Comparison of ENCODE assay signal across 8 mouse cellular contexts in genomic region chr5:90194831-90195230, GRCm38 (mm10). TPM values are rescaled to one million over a fixed set of nuclear protein-coding genes. Genes with fewer than 3 reads are reported as not detected.
DNase-seq lines count a peak whose midpoint lies in the region; ATAC-seq and TF ChIP-seq lines count a peak whose summit lies in the region.

No protein-coding gene starts in this region.

- H3K4me1 ChIP-seq in liver, embryonic 14.5 days (replicated peaks; ENCODE audit: control insufficient read depth in 2 of 2, insufficient read depth in 2 of 2, low read length in 1 of 2): no peaks in the 10 kb centered on the region

- H3K27me3 ChIP-seq in liver, embryonic 14.5 days (ENCODE audit: control insufficient read depth, insufficient read depth, low read length): no peaks in the 10 kb centered on the region

- H3K9me3 ChIP-seq in liver, embryonic 14.5 days (ENCODE audit: control insufficient read depth, low read length): no peaks in the 10 kb centered on the region

- H3K4me3 ChIP-seq in liver, embryonic 14.5 days (ENCODE audit: insufficient read depth in 1 of 2, low read depth in 2 of 2, low read length in 2 of 2): no peak overlapping the region

- H3K4me2 ChIP-seq in liver, embryonic 14.5 days (ENCODE audit: low read depth): no peak overlapping the region

- H3K27ac ChIP-seq in liver, embryonic 14.5 days: no peak overlapping the region

- H3K9ac ChIP-seq in liver, embryonic 14.5 days (replicated peaks): no peak overlapping the region

- no peaks in the 10 kb centered on the region for H3K36me3 ChIP-seq in liver, embryonic 14.5 days (replicated peaks; ENCODE audit: control insufficient read depth, insufficient read depth, low read depth)

- TF ChIP-seq EP300 in liver, embryonic 14.5 days (IDR thresholded peaks at IDR 0.05; ENCODE audit: low read depth): no peak

- WGBS in liver, embryonic 14.5 days (ENCODE audit: insufficient replicate concordance): 22% methylated on average over 6 of the region's 6 CpGs

- DNase-seq in urinary bladder, postnatal 14 days (ENCODE audit: low spot score): peak; percentile 72
- DNase-seq in urinary bladder, adult 2 months (ENCODE audit: low spot score): no peak
- peak; percentile 24 for DNase-seq in cerebellum, adult 8-10 months
- DNase-seq in frontal cortex, postnatal 25 days (ENCODE audit: low spot score in 2 of 2): peak; percentile 43 to 52
- DNase-seq in kidney, postnatal 10 days: peak; percentile 83
- DNase-seq in liver, embryonic 14.5 days (ENCODE audit: low read depth in 3 of 3, low spot score in 3 of 3): peak in 1 of 3 experiments; percentile 11
- DNase-seq in retina, adult 2 months (ENCODE audit: low read depth, low spot score): peak; percentile 41

- TF ChIP-seq CTCF in liver, embryonic 14.5 days (IDR thresholded peaks at IDR 0.05; ENCODE audit: low read depth): peak; percentile 56

- ATAC-seq in liver, embryonic 14.5 days (ENCODE audit: insufficient read depth): no peak
- no peak for ATAC-seq in erythroid progenitor cell, adult 5-6 weeks (replicated peaks; ENCODE audit: low FRiP score, poor library complexity, severe bottlenecking)

RNA-seq across cellular contexts. Expression of gene Cox18, which starts 29.0 kb away (rescaled TPM):
- 18.8 and 21.3 TPM in 2 replicates for polyA plus RNA-seq in urinary bladder, adult 2 months (2012; rRNA removed)
- polyA plus RNA-seq in liver, embryonic 14.5 days (2012; rRNA removed): 6.9 and 7.0 TPM in 2 replicates
- polyA plus RNA-seq in liver, embryonic 14.5 days (2014; fragmentation: Nextera tagmentation; extraction: Ambion mirVana): 11.9 TPM in 2 replicates
- 2.9 and 10.1 TPM in 2 replicates for total RNA-seq in erythroid progenitor cell, adult 5-6 weeks (2015; ENCODE audit: low replicate concordance)
- total RNA-seq in erythroid progenitor cell, adult 5-6 weeks (2017; ENCODE audit: low replicate concordance): 0.38 and 5.6 TPM in 2 replicates
